22 mouse cellular contexts compared by ENCODE assay signal in genomic region chr9:71753981-71754380, GRCm38 (mm10). TPM values are rescaled to one million over a fixed set of nuclear protein-coding genes. Genes with fewer than 3 reads are reported as not detected.
DNase-seq lines count a peak whose midpoint lies in the region; ATAC-seq and TF ChIP-seq lines count a peak whose summit lies in the region.
"Had no signal": no experiment of that assay in that cellular context is flagged by ENCODE, and none has a peak within 500 bp of the region (broad histone marks: within the 10 kb centered on the region; RNA-seq: fewer than 3 reads in every experiment).

No protein-coding gene starts in this region.

- no peak overlapping the region for H3K4me2 ChIP-seq in intestine, embryonic 14.5 days (ENCODE audit: low read length)
- no peak overlapping the region for H3K4me2 ChIP-seq in intestine, postnatal 0 days (replicated peaks; ENCODE audit: low read depth)
- no peak overlapping the region for H3K4me2 ChIP-seq in neural tube, embryonic 13.5 days
- no peak overlapping the region for H3K4me2 ChIP-seq in midbrain, embryonic 13.5 days (replicated peaks)
- H3K4me2 ChIP-seq: heart, embryonic 15.5 days; midbrain, embryonic 15.5 days; stomach, embryonic 15.5 days had no signal

- 52% methylated on average over 4 of the region's 4 CpGs for WGBS in intestine, embryonic 14.5 days
- WGBS in intestine, postnatal 0 days, result 70% methylated on average over 4 of the region's 4 CpGs
- WGBS in neural tube, embryonic 13.5 days, result 53% methylated on average over 4 of the region's 4 CpGs
- WGBS in limb, embryonic 10.5 days, result 39% methylated on average over 4 of the region's 4 CpGs
- WGBS in midbrain, embryonic 13.5 days, result 57% methylated on average over 4 of the region's 4 CpGs

- no peaks in the 10 kb centered on the region for H3K9me3 ChIP-seq in intestine, embryonic 14.5 days (ENCODE audit: control insufficient read depth, low read length)
- no peaks in the 10 kb centered on the region for H3K9me3 ChIP-seq in intestine, postnatal 0 days (ENCODE audit: control insufficient read depth)
- no peaks in the 10 kb centered on the region for H3K9me3 ChIP-seq in neural tube, embryonic 13.5 days
- no peaks in the 10 kb centered on the region for H3K9me3 ChIP-seq in limb, embryonic 10.5 days (replicated peaks)
- no peaks in the 10 kb centered on the region for H3K9me3 ChIP-seq in midbrain, embryonic 13.5 days
- H3K9me3 ChIP-seq: forebrain, embryonic 10.5 days; heart, embryonic 15.5 days; midbrain, embryonic 15.5 days; stomach, embryonic 15.5 days had no signal

- H3K4me1 ChIP-seq in intestine, embryonic 14.5 days (replicated peaks; ENCODE audit: control insufficient read depth, insufficient read depth, low read length), result peaks cover 38% of the 10 kb centered on the region
- peaks cover 7% of the 10 kb centered on the region for H3K4me1 ChIP-seq in intestine, postnatal 0 days (replicated peaks; ENCODE audit: control insufficient read depth, insufficient read depth, low read length)
- H3K4me1 ChIP-seq in neural tube, embryonic 13.5 days (replicated peaks), result peaks cover 26% of the 10 kb centered on the region
- H3K4me1 ChIP-seq in limb, embryonic 10.5 days, result peaks cover 57% of the 10 kb centered on the region
- H3K4me1 ChIP-seq in midbrain, embryonic 13.5 days (replicated peaks), result peaks cover 15% of the 10 kb centered on the region

- H3K27ac ChIP-seq in intestine, embryonic 14.5 days (ENCODE audit: low read depth), result 0 out of 2 replicates have a peak overlapping the region, but pooled peaks have one; percentile 14
- no peak overlapping the region for H3K27ac ChIP-seq in intestine, postnatal 0 days (ENCODE audit: low read depth, low read length)
- H3K27ac ChIP-seq in neural tube, embryonic 13.5 days (replicated peaks), result 0 out of 2 replicates have a peak overlapping the region, but pooled peaks have one; percentile 20
- H3K27ac ChIP-seq in limb, embryonic 10.5 days, result peak overlapping the region; percentile 81; the same call in 1 of the 2 replicates
- H3K27ac ChIP-seq in midbrain, embryonic 13.5 days, result no peak overlapping the region
- H3K27ac ChIP-seq: forebrain, embryonic 10.5 days; gastrocnemius, adult 2 months; heart, embryonic 15.5 days; left cerebral cortex, adult 2 months; midbrain, embryonic 15.5 days; stomach, embryonic 15.5 days had no signal

- no peaks in the 10 kb centered on the region for H3K27me3 ChIP-seq in intestine, embryonic 14.5 days (replicated peaks; ENCODE audit: control insufficient read depth, insufficient read depth, low read length)
- H3K27me3 ChIP-seq in intestine, postnatal 0 days (replicated peaks; ENCODE audit: control insufficient read depth, insufficient read depth, low read length), result no peaks in the 10 kb centered on the region
- peaks cover 3% of the 10 kb centered on the region; the same call in 1 of the 2 replicates for H3K27me3 ChIP-seq in neural tube, embryonic 13.5 days
- no peaks in the 10 kb centered on the region for H3K27me3 ChIP-seq in limb, embryonic 10.5 days (ENCODE audit: low read depth, poor library complexity, severe bottlenecking)
- peaks cover 38% of the 10 kb centered on the region for H3K27me3 ChIP-seq in midbrain, embryonic 13.5 days
- H3K27me3 ChIP-seq: heart, embryonic 15.5 days; stomach, embryonic 15.5 days had no signal

- DNase-seq in intestine, embryonic 14.5 days (ENCODE audit: low spot score), result no peak
- DNase-seq in neural tube, embryonic 10.5 days (ENCODE audit: extremely low spot score, low spot score), result no peak
- no peak for DNase-seq in limb, embryonic 10.5 days (ENCODE audit: low spot score)
- DNase-seq in urinary bladder, postnatal 10 days (ENCODE audit: low spot score), result no peak
- DNase-seq: cerebellum, adult 8-10 months; forebrain, postnatal 0 days; gastrocnemius, adult 2 months; kidney, adult 9 months; kidney, postnatal 25 days; layer of hippocampus, adult 9-11 months; left cerebral cortex, postnatal 4 days had no signal

- H3K36me3 ChIP-seq in intestine, embryonic 14.5 days (ENCODE audit: control insufficient read depth, insufficient read depth, low read length), result no peaks in the 10 kb centered on the region
- H3K36me3 ChIP-seq in intestine, postnatal 0 days (ENCODE audit: control insufficient read depth, insufficient read depth), result no peaks in the 10 kb centered on the region
- H3K36me3 ChIP-seq in neural tube, embryonic 13.5 days, result no peaks in the 10 kb centered on the region
- no peaks in the 10 kb centered on the region for H3K36me3 ChIP-seq in limb, embryonic 10.5 days
- H3K36me3 ChIP-seq in midbrain, embryonic 13.5 days, result no peaks in the 10 kb centered on the region
- H3K36me3 ChIP-seq: forebrain, embryonic 10.5 days; heart, embryonic 15.5 days; midbrain, embryonic 15.5 days; stomach, embryonic 15.5 days had no signal

- no peak overlapping the region for H3K4me3 ChIP-seq in intestine, embryonic 14.5 days (ENCODE audit: low read depth, low read length)
- no peak overlapping the region for H3K4me3 ChIP-seq in intestine, postnatal 0 days (ENCODE audit: low read depth, low read length)
- H3K4me3 ChIP-seq in neural tube, embryonic 13.5 days, result no peak overlapping the region
- H3K4me3 ChIP-seq in limb, embryonic 10.5 days, result no peak overlapping the region
- H3K4me3 ChIP-seq in midbrain, embryonic 13.5 days (replicated peaks), result no peak overlapping the region
- H3K4me3 ChIP-seq: forebrain, embryonic 10.5 days; gastrocnemius, adult 2 months; heart, embryonic 15.5 days; left cerebral cortex, adult 2 months; megakaryocyte, embryonic 14.5 days; midbrain, embryonic 15.5 days; myocyte; stomach, embryonic 15.5 days had no signal

- H3K9ac ChIP-seq in intestine, embryonic 14.5 days (ENCODE audit: low read length), result no peak overlapping the region
- no peak overlapping the region for H3K9ac ChIP-seq in intestine, postnatal 0 days (ENCODE audit: low read depth, low read length)
- H3K9ac ChIP-seq in neural tube, embryonic 13.5 days, result no peak overlapping the region
- H3K9ac ChIP-seq in midbrain, embryonic 13.5 days (replicated peaks), result no peak overlapping the region
- H3K9ac ChIP-seq: forebrain, postnatal 0 days; heart, embryonic 15.5 days; midbrain, embryonic 15.5 days; stomach, embryonic 15.5 days had no signal

- TF ChIP-seq CTCF in intestine, postnatal 0 days (IDR thresholded peaks at IDR 0.05; ENCODE audit: low read depth), result no peak

- ATAC-seq in intestine, embryonic 14.5 days (replicated peaks; ENCODE audit: low FRiP score, low TSS enrichment, low read depth), result no peak
- no peak for ATAC-seq in intestine, postnatal 0 days
- no peak for ATAC-seq in neural tube, embryonic 13.5 days (ENCODE audit: low read depth)
- ATAC-seq in midbrain, embryonic 13.5 days, result no peak
- ATAC-seq: forebrain, postnatal 0 days; inflammation-experienced regulatory T-cells, adult 6 months; midbrain, embryonic 15.5 days had no signal

RNA-seq across cellular contexts. Expression of gene Cgnl1, which starts 17.4 kb away (rescaled TPM):
- 9.8 and 10.6 TPM in 2 replicates for polyA plus RNA-seq in intestine, embryonic 14.5 days (2014; fragmentation: Nextera tagmentation; extraction: Ambion mirVana)
- polyA plus RNA-seq in intestine, postnatal 0 days (2015; fragmentation: Nextera tagmentation; extraction: Ambion mirVana), result 4.0 and 4.3 TPM in 2 replicates
- 8.1 and 8.7 TPM in 2 replicates for polyA plus RNA-seq in neural tube, embryonic 13.5 days (2015; fragmentation: Nextera tagmentation; extraction: Ambion mirVana)
- polyA plus RNA-seq in limb, embryonic 10.5 days (2016; fragmentation: Nextera tagmentation; extraction: Ambion mirVana), result 7.4 and 8.9 TPM in 2 replicates
- polyA plus RNA-seq in midbrain, embryonic 13.5 days (2015; fragmentation: Nextera tagmentation; extraction: Ambion mirVana), result 4.6 and 4.8 TPM in 2 replicates
- polyA plus RNA-seq: inflammation-experienced regulatory T-cells, adult 6 months had no signal

Comparison
In these comparisons a context has a peak if more than half of its experiments do, and no peak if none do; other contexts are left out.
1. H3K27ac ChIP-seq: peak in intestine, embryonic 14.5 days (single experiment), neural tube, embryonic 13.5 days (single experiment) and limb, embryonic 10.5 days (single experiment); none in intestine, postnatal 0 days (single experiment) and midbrain, embryonic 13.5 days (single experiment).